Mouse (Mus musculus): ENCODE data around the gene Cdhr2. TPM values are rescaled to one million over a fixed set of nuclear protein-coding genes. Genes with fewer than 3 reads are reported as not detected.

Cdhr2 gene
- polyA plus RNA-seq, 1 experiment from 2014 or later, result 3.1 TPM

DNA sequence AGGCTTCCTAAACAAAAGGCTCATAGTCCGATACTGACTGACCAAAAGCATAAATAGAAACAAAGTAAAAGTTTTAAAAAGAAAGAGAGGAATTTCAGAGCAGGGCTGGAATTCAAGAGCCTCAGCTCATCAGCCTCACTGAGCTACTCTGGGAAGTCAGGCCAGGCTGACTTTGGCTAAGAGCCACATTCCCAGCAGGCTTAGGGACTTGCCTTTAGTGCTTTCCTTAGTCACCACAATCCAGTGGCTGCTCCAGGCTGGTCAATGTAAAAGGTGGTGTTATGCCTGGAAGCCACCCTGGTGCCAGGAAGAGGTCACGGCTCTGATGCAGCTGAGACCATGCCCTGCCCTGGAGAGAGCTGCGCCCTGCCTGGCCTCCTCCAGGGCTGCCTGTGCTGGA is 79.3 kb downstream of the Cdhr2 start:
- Histone ChIP-seq H3K27ac (replicated peaks) (no peak overlapping the region), H3K4me3 (ENCODE audit: low read depth, low read length) (no peak overlapping the region), H3K4me2 (replicated peaks; ENCODE audit: low read depth) (no peak overlapping the region), H3K36me3 (ENCODE audit: control insufficient read depth, insufficient read depth, low read length) (no peaks in the 10 kb centered on the region), H3K27me3 (ENCODE audit: control insufficient read depth, insufficient read depth, low read length) (no peaks in the 10 kb centered on the region), H3K4me1 (replicated peaks; ENCODE audit: control insufficient read depth, insufficient read depth) (no peaks in the 10 kb centered on the region), H3K9me3 (ENCODE audit: control insufficient read depth, low read length) (no peaks in the 10 kb centered on the region), H3K9ac (ENCODE audit: low read length) (no peak overlapping the region)
- WGBS, result 64% methylated on average over 3 of the region's 3 CpGs
- DNase-seq (ENCODE audit: low spot score) (no peak), ATAC-seq (ENCODE audit: low FRiP score, low TSS enrichment) (no peak)
- TF ChIP-seq EP300 (optimal IDR thresholded peaks at IDR 0.05), result no peak

DNA sequence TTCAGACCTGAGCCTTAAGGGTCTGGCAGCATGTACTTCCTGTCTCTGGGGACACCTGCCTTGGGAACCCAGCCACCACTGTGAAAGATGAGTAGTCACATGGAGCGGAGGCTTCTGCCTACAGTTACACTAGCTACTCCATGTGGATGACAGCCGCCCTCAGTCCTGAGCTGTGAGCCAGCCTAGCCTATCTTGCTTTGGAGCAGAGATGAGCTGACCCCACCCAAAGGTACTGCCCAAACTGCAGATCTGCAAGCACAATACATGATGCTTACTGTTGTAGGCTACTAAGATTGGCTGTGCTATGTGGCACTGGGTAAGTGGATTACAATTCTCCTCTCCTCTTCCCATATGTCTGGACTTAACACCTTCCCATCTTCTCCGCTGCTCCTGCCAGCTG is 79.8 kb downstream of the Cdhr2 start:
- no peak overlapping the region for H3K4me2 ChIP-seq (replicated peaks; ENCODE audit: low read depth)
- H3K27ac ChIP-seq (replicated peaks), result no peak overlapping the region
- no peaks in the 10 kb centered on the region for H3K27me3 ChIP-seq (ENCODE audit: control insufficient read depth, insufficient read depth, low read length)
- ATAC-seq (ENCODE audit: low FRiP score, low TSS enrichment) (no peak), DNase-seq (ENCODE audit: low spot score) (no peak)
- no peaks in the 10 kb centered on the region for H3K9me3 ChIP-seq (ENCODE audit: control insufficient read depth, low read length)
- 79% methylated on average over 3 of the region's 3 CpGs for WGBS
- no peak for TF ChIP-seq CTCF (IDR thresholded peaks at IDR 0.05; ENCODE audit: low read depth)
- no peak for TF ChIP-seq EP300 (optimal IDR thresholded peaks at IDR 0.05)
- no peaks in the 10 kb centered on the region for H3K4me1 ChIP-seq (replicated peaks; ENCODE audit: control insufficient read depth, insufficient read depth)
- no peak overlapping the region for H3K9ac ChIP-seq (ENCODE audit: low read length)
- no peak overlapping the region for H3K4me3 ChIP-seq (ENCODE audit: low read depth, low read length)
- H3K36me3 ChIP-seq (ENCODE audit: control insufficient read depth, insufficient read depth, low read length), result no peaks in the 10 kb centered on the region

DNA sequence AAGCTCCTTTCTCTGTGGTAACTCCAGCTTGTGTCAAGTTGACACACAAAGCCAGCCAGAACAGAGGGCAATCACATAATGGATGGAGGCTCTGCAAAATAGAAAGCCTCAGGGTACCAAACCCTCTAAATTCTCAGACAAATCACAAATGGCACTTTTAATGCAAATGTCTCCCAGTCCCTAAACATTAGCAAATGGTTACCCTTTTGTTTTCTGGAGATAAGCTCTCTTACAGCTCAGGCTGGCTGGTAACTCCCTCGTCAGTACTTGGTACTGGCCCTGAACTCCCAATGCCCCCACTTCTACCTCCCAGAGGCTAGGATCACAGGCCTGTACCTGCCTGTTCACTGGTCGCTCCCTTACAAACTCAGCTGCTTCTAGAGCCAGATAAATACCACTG is 82.0 kb downstream of the Cdhr2 start:
- 28% methylated on average over 2 of the region's 2 CpGs for WGBS
- Histone ChIP-seq H3K4me1 (replicated peaks; ENCODE audit: control insufficient read depth, insufficient read depth) (no peaks in the 10 kb centered on the region), H3K36me3 (ENCODE audit: control insufficient read depth, insufficient read depth, low read length) (no peaks in the 10 kb centered on the region), H3K9ac (ENCODE audit: low read length) (no peak overlapping the region), H3K9me3 (ENCODE audit: control insufficient read depth, low read length) (no peaks in the 10 kb centered on the region), H3K27me3 (ENCODE audit: control insufficient read depth, insufficient read depth, low read length) (no peaks in the 10 kb centered on the region), H3K4me3 (ENCODE audit: low read depth, low read length) (no peak overlapping the region), H3K4me2 (replicated peaks; ENCODE audit: low read depth) (no peak overlapping the region), H3K27ac (replicated peaks) (no peak overlapping the region)
- DNase-seq (ENCODE audit: low spot score) (no peak), ATAC-seq (ENCODE audit: low FRiP score, low TSS enrichment) (no peak)
- TF ChIP-seq CTCF (IDR thresholded peaks at IDR 0.05; ENCODE audit: low read depth), result no peak

DNA sequence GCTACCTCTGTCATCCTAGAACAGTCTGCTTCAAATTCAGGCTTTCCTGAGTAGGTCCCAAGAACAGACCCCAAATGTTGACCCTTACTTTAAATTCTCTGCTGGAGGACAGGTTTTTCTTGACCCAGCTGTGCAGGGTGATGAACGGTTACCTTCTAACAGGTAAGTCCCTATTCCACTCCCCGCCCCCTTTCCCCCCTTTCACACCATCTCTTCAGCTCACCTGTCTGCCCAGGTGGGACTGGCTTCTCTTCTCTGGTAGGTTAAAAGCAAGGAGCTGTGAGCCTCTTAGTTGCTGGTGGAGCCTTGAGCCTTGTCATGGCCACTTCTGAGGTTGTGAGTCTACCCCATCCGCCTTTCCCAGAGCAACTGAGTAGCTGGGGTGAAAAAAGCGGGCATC is 82.4 kb downstream of the Cdhr2 start, which contains the start of gene Eif4e1b:
Gene Eif4e1b (plus strand): TSS at position 301 of the 400 bp plus-strand sequence.
- 76% methylated on average over 4 of the region's 4 CpGs for WGBS
- DNase-seq (ENCODE audit: low spot score), result no peak
- no peak for ATAC-seq (ENCODE audit: low FRiP score, low TSS enrichment)
- TF ChIP-seq CTCF (IDR thresholded peaks at IDR 0.05; ENCODE audit: low read depth) (no peak), EP300 (optimal IDR thresholded peaks at IDR 0.05) (no peak)
- no peaks in the 10 kb centered on the region for H3K36me3 ChIP-seq (ENCODE audit: control insufficient read depth, insufficient read depth, low read length)
- no peak within 1 kb of the TSS for H3K4me2 ChIP-seq (replicated peaks; ENCODE audit: low read depth)
- no peaks in the 10 kb centered on the region for H3K4me1 ChIP-seq (replicated peaks; ENCODE audit: control insufficient read depth, insufficient read depth)
- H3K4me3 ChIP-seq (ENCODE audit: low read depth, low read length), result no peak within 1 kb of the TSS
- H3K9me3 ChIP-seq (ENCODE audit: control insufficient read depth, low read length), result no peaks in the 10 kb centered on the region
- no peak within 1 kb of the TSS for H3K9ac ChIP-seq (ENCODE audit: low read length)
- H3K27me3 ChIP-seq (ENCODE audit: control insufficient read depth, insufficient read depth, low read length), result no peaks in the 10 kb centered on the region
- no peak within 1 kb of the TSS for H3K27ac ChIP-seq (replicated peaks)

Other genes starting within 250 kb of the Cdhr2 start
- 50.0 and 52.4 TPM in 2 replicates for gene Thoc3, start 232.6 kb upstream of the Cdhr2 start, polyA plus RNA-seq (2015; fragmentation: Nextera tagmentation; extraction: Ambion mirVana)
- 2.6 and 2.8 TPM in 2 replicates for gene Simc1, start 197.7 kb upstream of the Cdhr2 start, polyA plus RNA-seq (2015; fragmentation: Nextera tagmentation; extraction: Ambion mirVana)
- 87.0 and 96.8 TPM in 2 replicates for gene 4833439L19Rik, start 136.0 kb upstream of the Cdhr2 start, polyA plus RNA-seq (2015; fragmentation: Nextera tagmentation; extraction: Ambion mirVana)
- gene Arl10, start 126.4 kb upstream of the Cdhr2 start, polyA plus RNA-seq (2015; fragmentation: Nextera tagmentation; extraction: Ambion mirVana), result 13.3 and 14.4 TPM in 2 replicates
- gene Nop16, start 111.4 kb upstream of the Cdhr2 start, polyA plus RNA-seq (2015; fragmentation: Nextera tagmentation; extraction: Ambion mirVana), result 51.2 and 53.5 TPM in 2 replicates
- 282 and 289 TPM in 2 replicates for gene Higd2a, start 111.3 kb upstream of the Cdhr2 start, polyA plus RNA-seq (2015; fragmentation: Nextera tagmentation; extraction: Ambion mirVana)
- gene Cltb, start 90.1 kb upstream of the Cdhr2 start, polyA plus RNA-seq (2015; fragmentation: Nextera tagmentation; extraction: Ambion mirVana), result 156 and 160 TPM in 2 replicates
- 46.4 and 50.6 TPM in 2 replicates for gene Faf2, start 79.7 kb upstream of the Cdhr2 start, polyA plus RNA-seq (2015; fragmentation: Nextera tagmentation; extraction: Ambion mirVana)
- gene Rnf44, start 7.6 kb upstream of the Cdhr2 start, polyA plus RNA-seq (2015; fragmentation: Nextera tagmentation; extraction: Ambion mirVana), result 44.6 and 49.6 TPM in 2 replicates
- gene Gprin1, start 48.4 kb downstream of the Cdhr2 start, polyA plus RNA-seq (2015; fragmentation: Nextera tagmentation; extraction: Ambion mirVana), result 0.27 and 0.31 TPM in 2 replicates
- 0.29 and 0.61 TPM in 2 replicates for gene Sncb, start 65.1 kb downstream of the Cdhr2 start, polyA plus RNA-seq (2015; fragmentation: Nextera tagmentation; extraction: Ambion mirVana)
- gene Eif4e1b, start 82.5 kb downstream of the Cdhr2 start, polyA plus RNA-seq (2015; fragmentation: Nextera tagmentation; extraction: Ambion mirVana), result not detected in 2 replicates
- gene Tspan17, start 87.9 kb downstream of the Cdhr2 start, polyA plus RNA-seq (2015; fragmentation: Nextera tagmentation; extraction: Ambion mirVana), result 15.4 and 16.8 TPM in 2 replicates
- gene Unc5a, start 247.9 kb downstream of the Cdhr2 start, polyA plus RNA-seq (2015; fragmentation: Nextera tagmentation; extraction: Ambion mirVana), result 0.89 and 1.4 TPM in 2 replicates

Measured in stomach, postnatal 0 days (tissue).